Mouse (Mus musculus) cerebellum, postnatal 14 days (tissue): ENCODE measurements at regions not wholly inside any gene's neighbourhood (a gene's known extent, or its start where the extent isn't known, plus 50 kb on each side); places are given as distances from the start of the nearest gene placed in this dataset.

Experiments used
- DNase-seq, 2 experiments: peaks; one replicate each; pipeline ENCODE4 v3.0.0; 2021; ENCODE audit warnings: mixed read lengths in 2 of 2

DNA sequence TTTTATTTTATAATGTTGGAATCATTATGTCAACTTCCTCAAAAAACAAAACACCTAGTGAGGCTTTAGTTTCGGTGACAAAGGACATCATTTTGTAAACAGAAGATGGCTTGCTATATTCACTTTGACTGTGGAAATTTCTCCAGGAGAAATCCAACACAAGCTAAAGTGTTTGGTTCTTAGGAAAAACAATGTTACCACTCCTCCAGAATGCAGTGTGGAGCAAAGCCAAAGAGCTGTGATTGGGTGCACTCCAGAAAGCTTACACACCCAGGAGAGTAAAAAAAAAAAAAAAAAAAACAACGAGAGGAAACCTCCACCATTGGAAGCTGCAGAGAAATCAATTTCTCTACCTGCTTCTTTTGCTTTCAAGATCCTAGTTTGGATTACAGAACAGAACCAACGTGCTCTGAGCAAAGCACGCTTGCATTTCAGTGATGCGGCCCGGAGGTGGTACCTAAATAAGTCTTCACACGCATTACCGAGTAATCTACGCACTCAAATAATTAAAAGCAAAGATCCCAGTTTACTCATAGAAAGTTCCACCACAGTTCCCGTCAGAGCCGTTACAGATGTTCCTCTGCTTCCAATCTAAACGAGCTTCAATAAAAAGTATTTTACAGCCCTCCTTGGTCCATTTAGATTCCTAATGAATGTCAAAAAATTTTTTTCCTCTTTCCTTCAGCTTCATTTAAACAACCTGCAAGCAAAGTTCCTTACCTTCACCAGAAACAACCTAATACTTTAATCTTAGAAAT, 199.5 kb upstream of the Gk2 start:
- no peak for DNase-seq

DNA sequence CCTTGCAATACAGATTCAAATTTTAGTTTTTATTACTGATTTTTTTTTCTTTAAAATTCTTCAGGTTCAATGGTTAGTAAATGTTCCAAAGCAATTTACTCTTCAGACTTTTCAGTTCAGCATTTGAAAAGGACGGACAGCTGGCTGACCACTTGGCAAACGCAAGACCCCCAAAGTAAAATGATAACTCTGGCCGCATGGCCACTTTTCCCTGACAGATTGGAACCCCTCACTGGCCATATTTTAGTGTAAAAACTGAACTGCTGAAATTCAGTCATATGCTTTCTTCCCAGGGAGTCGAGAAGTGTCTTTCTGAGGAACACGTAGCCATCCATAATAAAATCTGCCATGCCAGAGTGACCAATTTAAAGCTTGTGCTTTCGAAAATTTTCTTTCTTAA, 198.4 kb upstream of the Gk2 start:
- DNase-seq, result peak; percentile 31 to 61

DNA sequence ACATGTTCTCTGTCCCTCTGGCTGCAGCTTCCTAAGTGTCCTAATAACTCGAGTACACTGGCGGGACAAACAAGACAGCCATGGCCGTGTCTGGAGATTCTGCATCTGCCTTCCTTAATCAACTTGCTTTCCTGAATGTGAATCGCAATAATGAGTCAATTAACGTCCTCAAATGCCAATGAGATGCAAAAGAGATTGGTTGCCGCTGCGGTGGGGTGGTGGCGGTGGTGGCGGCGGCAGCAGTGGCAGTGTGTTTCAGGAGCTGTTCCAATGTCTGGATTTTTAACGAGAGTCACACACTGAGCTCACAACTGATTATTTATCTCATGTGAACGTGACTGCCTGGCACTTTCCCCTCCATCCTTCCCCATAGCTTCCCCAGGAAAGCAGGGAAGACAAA, 197.6 kb upstream of the Gk2 start:
- DNase-seq, result no peak

DNA sequence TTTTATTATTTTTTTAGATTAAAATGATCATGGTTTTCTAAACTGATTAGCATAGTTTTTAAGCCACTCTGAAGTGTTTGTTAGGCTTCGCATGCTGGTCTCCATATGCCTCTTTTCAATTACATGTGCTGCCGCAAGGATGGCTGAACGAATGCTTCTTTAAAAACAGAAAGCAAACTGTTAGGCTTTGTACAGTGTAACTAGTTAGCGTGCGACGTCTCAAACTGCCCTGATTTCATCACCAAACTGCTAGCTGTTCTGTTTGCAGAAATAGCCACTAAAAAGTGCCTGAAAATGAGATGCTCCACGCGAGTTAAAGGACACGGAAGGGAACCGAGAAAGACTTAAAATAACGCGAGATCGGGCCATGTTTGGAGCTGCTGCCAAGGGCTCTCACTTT, 185.4 kb upstream of the Gk2 start:
- no peak for DNase-seq

DNA sequence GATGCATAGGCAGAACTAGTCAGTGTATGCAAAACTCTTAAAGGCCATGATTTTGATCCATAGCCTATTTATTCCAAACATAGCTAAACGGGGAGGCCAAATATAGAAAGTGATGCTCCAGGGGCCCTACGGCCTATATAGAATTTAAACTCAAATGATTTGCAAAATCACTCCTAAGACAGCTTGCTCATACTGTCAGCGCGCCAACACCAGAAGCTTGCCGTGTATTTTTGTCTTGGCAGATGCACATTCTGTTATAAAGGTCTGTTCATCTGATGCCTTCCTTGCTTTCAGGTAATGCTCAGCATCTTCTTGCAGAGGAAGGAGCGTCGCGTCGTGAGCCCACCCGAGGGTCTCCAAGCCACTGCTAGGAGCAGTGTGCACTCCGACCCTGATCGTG, 184.8 kb upstream of the Gk2 start:
- peak; percentile 60 to 67 for DNase-seq

DNA sequence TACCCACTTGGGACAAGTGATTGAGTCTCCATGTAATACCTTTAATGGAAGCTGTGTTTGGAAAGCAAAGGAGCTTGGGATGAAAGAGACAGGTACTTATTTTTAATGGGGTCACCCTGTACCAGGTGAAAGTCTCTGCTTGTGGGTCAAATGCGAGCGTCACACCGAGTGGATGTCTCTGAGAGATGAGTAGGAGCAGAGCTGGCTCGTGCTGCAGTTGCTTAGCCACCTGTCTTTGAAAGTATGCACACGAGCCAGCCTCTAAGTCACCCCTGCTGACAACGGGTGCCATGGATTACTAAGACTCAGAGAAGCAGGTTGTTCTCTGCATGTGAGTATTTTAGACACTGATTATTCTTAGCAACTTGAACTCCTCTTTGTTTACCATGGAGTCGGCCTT, 179.5 kb upstream of the Gk2 start:
- DNase-seq, result peak; percentile 23 to 41

DNA sequence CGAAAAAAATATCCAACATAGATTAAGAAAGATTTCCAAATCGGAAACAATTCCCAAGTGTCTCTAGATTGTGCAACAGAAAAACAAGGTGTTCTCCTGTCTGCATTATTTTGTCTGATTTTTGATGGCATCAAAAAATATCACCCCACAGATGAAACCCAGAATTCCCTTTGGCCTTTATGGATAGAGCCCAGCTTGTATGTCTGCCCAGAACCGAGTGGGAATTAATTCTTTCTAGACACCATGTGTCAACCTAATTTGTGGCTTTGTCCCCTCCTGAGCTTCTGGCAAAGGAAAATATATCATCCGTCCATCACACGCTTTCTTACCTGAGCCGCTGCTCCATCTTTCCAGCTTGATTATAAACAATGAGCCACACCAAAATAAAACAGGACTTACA, 176.9 kb upstream of the Gk2 start:
- DNase-seq, result peak; percentile 76 to 83

DNA sequence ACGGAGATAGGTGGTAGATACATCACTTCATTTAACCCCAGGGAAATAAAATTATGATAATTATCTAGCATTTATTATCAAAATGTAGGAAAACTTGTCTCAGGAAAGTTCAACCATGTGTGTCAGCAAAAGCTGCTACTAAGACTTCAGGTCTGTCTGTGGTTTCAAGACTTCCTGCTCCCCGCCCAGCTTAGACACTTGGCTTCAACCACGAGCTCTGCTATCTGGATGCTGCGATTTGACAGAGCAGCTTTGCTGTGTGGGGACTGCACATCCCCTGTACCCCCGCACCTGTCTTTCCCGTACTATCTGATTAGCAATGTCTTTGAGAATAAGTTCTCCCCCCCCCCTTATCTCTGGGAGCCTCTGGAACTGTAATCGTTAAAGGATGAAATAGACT, 176.0 kb upstream of the Gk2 start:
- DNase-seq, result no peak

DNA sequence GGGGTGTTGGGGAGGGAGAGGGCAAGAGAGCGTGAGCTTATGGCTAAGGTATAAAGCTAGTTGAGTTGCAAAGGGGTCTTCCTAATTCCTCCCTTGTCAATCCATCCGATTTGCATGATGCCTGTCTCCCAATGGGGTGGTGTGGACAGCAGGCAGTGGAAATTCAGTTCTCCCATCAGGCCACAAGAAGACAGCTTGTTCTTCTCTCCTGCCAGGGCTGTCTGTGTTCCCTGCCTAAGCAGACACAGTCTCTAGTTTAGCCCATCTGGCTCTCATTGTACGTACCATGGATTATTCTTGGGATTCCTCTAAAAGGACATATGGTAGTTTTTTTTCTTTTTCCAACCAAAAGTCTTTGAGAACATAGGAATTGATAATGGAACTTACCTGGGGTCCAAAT, 168.4 kb upstream of the Gk2 start:
- no peak for DNase-seq

DNA sequence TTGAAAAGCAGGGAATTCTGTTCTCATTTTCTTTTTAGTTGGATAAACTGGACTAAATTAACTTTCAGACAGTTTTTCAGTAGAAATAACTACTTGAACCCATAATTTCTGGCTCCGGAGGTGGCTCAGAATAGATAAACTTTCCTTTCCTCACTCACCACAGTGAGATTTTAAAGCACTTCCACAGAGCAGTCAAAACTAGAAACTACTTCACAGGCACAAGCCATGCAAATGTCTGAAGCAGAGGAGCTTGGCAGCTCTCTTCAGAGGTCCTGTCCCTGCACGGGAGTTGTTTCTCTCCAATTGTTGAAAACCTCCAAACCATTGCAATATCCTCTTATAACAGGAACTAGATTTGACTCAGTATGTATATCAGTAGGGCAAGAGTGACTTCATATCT, 163.1 kb upstream of the Gk2 start:
- DNase-seq, result no peak

DNA sequence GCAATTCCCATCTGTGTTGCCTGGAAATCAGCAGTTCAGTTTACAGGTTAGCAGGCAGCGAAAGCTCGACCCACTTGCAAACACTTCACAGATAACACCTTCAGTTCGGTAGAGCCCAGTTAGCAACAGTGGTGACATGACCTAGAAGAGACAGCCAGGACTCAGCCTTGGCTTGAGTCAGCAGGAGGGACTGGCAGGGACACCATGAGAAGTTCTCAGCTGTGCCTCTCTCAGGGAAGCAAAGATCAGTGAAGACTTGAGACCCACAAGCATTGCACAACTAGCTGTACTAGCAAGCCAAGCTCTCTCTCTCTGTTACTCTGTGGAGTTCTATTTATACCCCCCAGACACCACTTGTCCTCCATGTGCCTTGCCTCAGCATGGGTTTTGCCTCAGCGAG, 161.6 kb upstream of the Gk2 start:
- DNase-seq, result no peak

DNA sequence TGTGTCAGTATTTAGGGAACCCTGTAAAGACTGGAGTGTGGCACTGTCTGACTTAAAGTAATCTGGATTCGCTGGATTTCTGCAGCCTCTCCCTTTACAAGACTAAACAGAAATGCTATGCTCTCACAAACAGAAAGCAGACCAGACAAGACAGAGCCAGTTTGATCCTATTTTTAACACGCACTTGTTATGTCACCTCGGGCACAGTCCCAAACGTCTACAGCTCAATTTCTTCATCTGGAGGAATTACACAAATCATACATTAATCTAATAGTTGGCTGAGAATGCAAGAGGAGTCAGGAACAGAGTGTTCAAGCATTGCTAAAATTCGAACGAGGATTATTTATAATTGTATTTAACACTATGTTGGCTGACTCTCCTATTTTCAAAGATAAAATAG, 145.4 kb upstream of the Gk2 start:
- peak in 1 of 2 experiments; percentile 28 for DNase-seq

DNA sequence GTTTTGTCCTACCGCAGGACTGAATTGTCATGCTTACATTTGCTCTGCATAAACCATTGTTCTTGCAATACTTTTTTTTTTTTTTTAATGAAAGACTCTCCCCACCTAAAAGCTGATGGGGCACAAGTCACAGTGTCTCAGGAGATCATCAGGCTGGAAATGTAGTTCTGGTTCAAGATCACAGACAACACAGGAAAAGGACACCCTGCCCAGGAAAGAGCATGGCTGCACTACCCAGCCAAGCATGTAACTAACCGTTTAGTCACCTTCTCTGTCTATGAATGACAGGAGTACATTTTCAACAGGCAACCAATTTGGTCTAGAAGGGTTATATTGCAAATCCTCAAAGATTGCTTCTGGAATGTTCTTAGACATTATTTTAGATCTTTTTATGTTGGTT, 144.6 kb upstream of the Gk2 start:
- no peak for DNase-seq

DNA sequence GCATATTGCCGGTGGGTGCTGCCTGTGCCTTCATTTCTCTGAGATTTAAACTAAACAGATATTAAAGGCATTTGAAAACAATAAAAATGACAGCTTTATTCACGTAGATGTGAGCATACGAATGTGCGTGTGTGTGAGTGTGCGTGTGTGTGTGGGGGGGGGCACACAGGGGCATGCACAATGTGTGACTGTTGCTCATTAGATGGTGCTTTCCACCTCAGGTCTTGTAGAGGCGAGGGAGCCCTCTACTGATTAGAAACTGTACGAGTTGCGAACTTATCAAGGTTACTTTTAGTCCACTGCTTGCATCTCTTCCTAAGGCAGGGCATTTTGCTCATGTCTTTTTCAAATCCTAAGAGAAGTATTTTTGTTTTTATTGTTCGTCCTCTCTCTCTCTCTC, 141.9 kb upstream of the Gk2 start:
- DNase-seq, result peak; percentile 63 to 73

DNA sequence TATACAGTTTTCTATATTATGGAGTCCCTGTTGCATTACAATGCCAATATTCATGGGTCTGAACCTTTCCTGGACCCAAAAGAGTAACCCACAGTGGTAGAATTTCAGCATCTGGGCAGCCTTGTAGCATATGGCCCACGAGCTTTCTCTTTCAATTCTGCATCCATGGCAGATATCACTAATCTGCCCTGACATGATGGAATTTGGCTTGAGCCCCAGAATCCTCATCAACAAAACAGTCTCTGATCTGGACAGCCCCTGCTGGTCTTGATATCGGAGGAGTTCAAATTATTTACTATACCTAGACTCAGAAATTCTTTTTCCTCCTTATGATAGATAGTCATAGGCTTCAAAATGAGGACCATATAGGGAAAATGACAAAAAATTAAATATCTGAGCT, 139.1 kb upstream of the Gk2 start:
- DNase-seq, result peak; percentile 57

DNA sequence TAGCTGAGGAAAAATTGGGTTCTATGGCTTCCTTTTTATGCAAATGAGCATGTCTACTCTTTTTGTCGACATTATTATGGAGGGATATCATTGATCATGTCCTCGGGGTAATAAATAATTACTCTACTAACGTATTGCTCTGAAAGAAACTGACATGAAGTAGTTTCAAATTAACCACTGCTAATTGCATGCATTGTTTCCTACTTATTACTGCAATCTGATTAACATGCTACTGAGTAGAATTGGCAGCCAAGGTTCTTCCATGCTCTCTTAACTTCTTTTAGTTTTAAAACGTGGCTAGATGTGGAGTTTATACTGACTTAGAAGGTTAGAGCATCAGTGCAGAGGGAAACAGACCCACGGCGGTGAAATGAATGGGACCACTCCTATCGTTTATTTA, 137.3 kb upstream of the Gk2 start:
- no peak for DNase-seq

DNA sequence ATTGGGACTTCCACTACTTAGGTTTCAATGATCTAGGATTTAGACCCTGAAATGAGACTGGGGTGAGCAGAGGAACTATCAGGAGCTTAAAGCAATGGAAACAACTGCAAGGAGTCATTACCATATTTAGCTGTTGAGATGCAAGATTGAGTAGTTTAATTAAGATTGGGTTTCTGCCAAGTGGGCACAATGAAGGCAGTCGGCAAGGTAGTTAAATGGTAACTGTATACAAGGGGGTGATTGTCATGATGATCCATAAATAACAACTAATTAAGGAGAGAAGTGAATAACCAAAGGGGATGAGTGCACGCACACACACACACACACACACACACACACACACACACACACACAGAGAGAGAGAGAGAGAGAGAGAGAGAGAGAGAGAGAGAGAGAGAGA, 125.7 kb upstream of the Gk2 start:
- no peak for DNase-seq

DNA sequence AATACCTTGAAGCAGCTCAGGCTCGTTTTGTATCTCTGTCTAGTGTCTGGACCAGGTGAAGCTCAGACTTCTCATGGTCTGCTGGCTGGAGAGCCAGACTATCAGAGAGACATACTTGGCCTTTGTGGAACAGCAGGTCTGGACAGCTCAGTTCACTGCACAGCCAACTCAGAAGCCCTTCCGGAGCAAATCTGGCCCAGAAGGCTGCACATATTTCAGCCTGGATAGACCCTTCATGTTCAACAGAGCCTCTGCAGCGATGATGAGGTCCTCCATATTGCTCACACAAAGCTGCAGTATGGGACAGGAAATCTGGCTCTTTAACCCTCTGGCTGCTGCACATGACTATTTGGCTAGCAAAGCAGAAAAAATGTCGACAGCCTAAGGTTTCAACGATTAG, 108.7 kb upstream of the Gk2 start:
- DNase-seq, result peak; percentile 48 to 54

DNA sequence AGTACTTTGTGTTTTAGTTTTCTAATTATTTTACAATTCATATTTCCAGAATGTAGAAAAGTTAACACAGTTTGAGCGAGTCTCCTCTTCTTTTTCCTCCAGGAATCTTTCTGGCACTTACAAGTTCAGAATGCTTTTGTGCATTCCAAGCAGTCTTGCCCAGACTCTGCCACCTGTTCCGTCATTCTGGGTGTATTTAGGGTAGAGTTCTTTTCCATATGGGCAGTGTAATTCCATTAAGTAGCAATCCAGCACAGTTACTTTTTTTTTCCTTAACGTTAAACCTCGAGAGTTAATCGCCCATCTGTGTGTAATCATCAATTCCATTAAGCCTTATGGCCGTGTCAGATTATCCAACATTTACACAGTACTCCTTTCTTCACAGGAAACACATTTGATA, 106.9 kb upstream of the Gk2 start:
- no peak for DNase-seq

DNA sequence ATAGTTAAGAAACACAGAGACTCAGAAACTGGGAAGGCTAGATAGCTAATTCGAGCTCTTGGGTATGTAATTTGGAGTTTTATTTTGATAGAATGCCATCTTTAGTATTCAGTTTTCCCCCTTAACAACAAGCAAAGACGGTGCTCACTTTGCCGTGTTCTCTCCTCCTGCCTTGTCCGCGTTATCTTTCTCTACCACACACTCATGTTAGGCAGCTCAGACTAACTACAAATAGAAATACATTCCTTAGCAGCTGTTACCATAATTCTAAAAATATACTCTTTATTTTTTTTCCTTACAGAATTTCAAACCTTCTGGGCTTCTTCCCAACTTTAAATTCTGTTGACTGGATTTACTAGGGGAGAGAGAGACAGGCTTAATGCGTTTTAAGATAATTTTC, 97.5 kb upstream of the Gk2 start:
- no peak for DNase-seq

DNA sequence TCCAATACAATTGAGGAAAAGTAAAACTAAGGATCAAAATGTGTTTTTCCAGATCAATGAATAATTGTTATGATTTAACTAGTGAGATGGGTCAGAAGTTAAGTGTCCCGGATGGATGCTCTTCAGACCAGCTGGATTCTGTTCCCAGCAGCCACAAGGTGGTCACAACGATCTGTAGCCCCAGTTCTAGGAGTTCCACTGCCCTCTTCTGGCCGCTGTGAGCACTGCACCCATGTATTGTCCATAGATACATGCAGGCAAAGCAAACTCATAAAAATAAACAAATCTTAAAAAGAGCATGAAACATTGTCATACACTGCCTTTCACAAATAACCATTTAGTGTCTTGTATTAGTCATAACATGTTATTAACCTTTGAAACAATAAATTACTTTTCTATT, 96.3 kb upstream of the Gk2 start:
- DNase-seq, result peak; percentile 18 to 48

DNA sequence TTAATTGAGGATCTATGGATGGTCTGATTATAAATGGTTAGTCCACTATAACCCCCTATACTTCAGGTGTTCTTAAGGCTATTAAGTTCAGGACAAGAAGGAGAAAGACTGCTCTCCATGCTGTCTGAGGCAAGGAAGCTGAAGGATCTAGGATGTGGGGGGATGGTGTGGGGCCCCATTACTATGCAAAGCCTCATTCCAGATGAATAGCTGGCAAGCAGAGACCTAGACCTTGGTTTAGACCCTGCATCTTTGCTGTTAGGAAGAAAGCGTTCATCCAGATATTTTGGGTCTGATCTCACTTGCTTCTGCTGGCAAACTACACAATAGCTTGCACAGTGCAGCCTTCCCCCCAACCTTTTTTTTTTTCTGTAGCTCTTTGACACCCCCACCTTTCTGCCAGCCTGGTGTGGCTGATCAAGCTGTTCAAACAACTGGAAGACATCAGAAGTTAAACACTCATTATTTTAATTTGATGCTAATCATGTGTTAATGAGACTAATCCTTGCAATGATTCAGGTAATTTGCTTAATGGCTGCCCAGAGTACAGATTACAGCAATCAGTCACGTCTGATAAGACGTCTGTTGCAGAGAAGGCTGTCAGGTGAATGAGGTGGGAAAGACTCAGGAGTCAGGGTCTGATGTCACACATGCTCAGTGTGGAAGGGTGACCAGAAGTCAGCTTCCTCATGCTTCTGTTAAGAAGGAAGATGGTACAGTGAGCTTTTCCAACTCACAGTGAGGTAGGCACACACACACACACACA, 80.9 kb upstream of the Gk2 start:
- no peak for DNase-seq

DNA sequence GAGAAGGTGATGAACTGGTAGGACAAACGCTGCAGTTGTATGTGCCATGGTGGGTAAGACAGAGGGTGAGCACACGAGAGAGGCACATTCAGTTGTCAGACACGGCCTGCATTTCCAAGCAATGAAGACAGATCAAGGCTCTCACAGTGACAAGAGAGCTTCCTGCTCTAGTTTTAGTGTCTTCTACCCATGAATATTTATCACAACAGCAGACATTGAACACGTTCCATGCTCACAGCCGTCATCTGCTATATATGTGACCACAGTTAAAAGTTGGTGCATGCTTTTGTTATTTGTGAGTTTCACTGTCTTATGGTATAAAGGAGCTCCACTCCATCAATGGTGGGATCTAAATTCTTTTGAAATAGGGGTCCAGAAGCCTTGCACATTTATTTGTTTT, 76.9 kb upstream of the Gk2 start:
- no peak for DNase-seq

DNA sequence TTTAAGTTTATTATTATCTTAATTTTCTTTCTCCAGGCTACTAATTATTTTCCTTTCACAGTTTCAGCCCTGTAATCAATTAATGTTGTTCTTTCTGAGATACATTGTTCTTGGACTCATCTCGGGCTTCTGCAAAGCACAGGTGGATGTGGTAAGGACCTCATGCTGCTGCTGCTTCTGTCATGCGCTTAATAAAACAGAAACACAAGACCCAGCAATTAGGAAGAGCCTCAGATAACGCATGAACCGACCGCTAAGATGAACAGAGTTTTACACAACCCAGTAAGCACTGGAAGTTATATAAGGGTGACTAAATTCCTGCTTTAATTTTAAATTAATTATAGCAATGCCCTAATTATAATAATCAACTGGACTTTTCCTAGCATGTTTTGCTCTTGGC, 70.7 kb upstream of the Gk2 start:
- DNase-seq, result peak; percentile 33 to 62
